Mouse (Mus musculus): ENCODE measurements around the gene Tldc1.

The Tldc1 gene

DNA sequence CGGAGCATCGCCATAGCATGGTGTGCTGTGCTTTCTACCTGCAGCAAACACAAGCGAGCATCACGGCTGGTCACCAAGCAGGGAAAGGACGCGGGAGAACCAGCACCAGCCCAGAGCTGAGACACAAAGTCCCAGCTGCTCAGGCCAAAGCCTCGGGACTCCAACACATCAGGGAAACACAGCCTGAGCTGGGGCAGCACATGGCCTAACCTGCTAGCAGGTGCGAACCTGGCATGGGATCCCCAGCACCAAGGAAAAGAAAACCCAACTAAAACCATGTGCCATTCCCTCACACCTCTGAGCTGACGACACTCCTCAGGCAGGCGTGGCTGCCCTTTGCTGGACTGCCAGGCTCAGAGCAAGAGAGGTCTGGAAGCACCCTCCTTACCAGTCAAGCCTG lies 12.9 kb downstream of the Tldc1 start:
- DNase-seq: no peak

DNA sequence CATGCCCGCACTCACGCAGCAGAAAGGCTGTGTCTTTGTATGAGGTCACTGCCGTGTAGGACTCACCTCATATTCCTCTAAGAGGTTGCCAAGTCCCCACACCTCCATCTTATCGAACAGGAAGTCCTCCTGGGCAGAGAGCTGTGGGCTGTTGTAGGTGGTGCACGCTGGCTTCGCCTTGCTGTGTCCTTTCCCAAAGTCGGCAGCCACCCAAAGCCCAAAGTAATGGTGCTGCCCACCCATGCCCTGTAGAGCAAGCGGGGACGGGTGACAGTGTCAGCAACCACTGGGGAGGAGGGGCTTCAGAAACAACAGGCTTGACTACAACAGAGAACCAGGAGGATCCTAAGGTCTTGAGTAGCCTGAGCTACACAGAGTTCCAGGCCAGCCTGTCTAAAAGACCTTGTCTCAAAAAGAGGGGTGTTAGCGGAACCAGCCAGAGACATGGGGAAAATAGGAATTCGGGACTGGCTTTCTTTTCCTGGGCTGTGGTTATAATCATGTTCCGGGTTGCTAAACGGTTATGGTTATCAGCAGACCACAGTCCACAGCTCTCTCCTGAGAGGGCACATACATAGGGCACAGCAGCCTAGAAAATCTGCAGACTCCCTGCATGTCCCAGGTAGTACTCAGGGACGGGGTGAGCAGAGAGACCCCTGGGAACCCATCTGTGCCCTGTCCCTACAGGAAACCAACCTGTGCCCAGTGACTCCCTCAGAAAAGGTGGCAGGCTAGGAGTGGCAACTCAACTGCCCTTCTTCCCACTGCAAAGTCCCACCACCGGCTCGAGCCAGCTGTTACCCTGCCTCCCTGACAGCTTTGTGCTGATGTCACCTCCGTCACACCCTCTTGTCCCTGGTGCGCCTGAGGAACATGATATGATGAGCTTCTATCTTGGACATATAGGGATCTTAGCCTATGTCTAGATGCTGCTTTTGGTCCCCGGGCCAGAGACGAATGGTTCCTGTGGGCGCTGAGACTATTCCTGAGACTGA lies 15.7 kb downstream of the Tldc1 start:
- DNase-seq: no peak

DNA sequence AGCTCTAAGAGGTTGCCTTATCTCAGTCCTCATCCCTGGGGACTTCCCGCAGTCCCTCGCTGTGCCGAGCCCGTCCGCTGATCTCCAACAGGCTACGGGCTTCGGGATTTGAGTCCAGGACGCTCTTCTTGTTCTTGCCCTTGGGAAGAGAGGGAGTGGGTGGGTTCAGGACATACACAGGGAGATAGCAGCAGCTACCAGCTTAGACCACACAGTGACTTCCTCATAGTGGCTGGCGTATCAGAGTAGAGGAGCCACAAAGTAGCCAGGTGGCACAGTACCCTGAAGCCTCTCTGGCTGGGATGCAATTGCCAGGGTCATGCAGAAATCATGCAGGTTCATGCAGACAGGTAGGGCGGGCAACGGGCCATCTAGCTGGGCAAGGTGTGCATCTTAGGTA lies 16.5 kb downstream of the Tldc1 start:
- DNase-seq: no peak

DNA sequence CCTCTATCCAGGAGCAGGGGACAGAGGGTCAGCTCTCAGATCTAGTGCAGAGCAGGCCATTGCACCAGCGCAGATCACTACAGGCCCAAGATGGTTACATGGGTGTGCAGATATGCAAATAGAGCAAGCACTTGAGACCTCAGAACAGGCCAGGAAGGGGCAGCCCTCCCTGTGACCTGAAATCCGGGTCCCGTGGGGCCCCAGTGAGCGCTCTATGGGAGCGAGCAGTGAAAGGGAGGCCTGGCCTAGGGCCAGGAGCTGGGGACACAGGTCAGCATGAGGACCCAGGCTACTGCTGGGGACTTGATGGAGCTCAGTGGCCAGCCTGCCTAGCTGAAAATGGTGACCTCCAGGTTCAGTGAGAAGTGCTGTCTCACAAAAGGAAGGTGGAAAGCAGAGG lies 21.7 kb downstream of the Tldc1 start:
- DNase-seq: no peak

DNA sequence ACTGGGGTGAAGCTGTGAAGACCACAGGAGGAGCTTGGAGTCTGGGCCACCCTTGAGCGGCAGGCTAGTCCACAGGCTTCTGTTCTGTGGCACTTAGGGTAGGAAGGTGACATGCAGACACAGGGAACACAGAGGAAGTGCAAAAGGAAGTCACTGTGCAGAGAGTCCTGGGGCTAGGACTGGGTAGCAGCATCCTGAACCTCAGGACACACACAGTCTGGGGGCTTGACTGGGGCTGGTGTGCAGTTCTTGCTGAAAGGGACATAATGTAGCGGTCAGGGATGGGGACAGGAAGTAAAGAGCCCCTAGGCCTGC lies 22.1 kb downstream of the Tldc1 start:
- no peak for DNase-seq

DNA sequence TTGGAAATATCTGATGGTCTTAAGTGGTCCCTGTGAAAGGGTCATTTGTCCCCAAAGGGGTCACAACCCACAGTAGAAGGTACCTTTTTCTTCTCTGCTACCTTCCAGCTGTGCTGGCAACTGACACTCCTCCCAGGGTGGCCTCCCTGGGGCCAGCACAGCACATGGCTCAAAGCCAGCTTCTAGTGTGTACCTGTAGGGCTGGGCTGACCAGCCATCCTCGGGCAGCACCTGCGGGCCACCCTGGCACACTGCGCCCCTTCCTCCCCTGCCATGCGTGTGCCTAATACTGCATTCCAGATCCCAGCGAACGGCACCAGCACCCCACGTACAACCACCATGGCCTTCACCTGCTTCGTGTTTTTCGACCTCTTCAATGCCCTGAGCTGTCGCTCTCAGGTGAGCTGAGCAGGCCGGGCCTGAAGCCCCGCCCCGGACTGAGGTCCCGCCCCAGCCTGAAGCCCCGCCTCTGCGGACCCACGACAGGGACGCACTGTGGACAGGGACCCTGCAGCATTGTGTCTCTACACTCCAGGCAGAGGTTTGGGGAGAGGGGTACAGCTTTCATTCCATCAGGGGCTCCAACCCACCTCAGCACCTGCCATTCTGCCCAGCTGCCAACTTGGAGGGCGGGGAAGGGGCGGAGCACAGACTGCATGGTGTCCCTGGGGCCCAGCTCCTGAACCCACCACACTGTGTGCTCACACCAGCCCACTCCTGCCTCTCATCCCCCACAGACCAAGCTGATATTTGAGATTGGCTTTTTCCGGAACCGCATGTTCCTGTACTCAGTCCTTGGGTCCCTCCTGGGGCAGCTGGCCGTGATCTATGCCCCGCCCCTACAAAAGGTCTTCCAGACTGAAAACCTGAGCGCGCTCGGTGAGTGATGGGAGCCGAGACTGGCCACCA lies 22.7 kb downstream of the Tldc1 start:
- no peak for DNase-seq

DNA sequence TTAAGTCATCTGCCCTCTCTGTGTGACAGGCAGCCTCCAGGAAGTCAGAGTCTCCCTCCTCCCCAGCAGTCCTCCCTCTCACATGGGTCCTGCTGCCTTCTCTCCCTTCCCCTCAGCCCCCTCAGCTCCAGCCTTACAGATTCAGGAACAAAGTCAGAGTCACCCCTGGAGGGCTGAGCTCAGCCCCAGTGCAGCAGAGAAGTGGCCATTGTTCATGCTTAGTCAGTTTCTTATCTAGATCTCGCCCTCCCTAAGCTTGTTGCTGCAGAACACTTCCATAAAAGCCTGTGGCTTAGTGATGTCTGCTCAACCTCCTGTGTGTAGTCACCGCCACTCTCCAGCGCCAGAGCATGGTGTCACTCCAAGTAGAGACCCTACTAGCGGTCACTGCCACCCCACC lies 33.6 kb downstream of the Tldc1 start:
- DNase-seq: no peak

DNA sequence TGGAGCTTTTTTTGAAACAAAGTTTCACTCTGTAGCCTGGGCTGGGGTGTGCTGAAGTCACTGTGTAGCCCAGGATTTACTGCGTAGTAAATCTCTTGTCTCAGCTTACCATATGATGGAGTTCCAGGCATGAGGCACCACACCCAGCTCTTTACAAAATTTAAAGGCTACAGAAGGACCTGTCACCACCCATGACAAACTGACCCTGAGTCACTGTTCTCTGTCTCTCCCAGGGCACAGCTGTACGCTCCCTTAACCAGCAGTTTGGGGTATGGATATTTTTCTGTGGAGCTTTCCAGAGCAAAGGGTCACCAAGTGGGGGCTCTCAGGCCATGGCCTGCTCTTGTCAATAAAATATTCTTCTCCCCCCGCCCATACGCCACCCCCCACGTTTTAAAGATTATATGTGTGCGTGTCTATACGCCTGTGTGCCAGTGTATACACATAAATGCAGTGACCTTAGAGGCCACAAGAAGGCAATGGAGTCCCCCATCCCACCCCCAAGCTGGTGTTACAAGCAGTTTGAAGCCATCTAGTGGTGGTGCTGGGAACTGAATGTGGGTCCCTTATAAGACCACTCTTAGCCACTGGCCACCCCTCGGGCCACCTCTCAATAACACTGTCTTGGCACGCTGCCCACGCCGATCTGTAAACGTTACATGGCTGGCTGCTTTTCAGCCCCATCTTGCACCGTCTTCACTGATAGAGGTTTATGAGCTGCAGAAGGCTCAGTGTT lies 34.8 kb downstream of the Tldc1 start:
- DNase-seq: no peak

DNA sequence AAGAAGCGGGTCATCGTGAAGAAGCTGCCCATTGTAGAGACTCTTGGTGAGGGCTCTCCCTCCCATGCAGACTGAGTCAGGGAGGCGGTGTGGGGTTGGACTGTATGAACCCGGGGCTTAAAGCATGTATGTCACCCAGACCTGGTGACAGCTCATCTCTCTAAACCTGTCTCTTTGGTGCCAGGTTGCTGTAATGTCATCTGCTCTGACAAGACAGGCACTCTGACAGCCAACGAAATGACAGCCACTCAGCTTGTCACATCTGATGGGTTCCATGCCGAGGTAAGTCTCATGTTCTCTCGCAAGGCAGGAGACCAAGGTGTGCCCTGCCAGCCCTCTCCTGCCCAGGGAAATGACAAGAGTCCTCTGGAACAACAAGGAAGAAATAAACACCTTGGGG lies 35.8 kb downstream of the Tldc1 start:
- DNase-seq: no peak

DNA sequence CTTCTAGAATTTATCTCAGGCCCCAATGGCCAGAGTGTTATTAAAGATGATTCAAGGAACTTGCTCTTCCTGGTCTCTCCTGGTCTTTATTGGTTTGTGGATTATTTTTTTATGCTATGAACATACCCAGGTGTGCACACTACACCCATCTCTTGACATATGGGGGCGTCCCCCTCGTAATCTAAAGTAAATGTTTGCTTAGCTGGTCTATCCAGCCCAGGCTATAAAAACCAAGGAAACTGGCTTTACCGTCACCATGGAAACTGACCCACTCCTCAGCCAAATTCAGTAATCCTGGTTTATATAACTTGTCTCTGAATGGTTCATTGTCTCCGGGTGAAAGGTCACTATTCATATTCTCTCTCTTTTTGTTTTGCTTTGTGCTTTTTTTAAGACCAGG lies 37.6 kb downstream of the Tldc1 start:
- no peak for DNase-seq

DNA sequence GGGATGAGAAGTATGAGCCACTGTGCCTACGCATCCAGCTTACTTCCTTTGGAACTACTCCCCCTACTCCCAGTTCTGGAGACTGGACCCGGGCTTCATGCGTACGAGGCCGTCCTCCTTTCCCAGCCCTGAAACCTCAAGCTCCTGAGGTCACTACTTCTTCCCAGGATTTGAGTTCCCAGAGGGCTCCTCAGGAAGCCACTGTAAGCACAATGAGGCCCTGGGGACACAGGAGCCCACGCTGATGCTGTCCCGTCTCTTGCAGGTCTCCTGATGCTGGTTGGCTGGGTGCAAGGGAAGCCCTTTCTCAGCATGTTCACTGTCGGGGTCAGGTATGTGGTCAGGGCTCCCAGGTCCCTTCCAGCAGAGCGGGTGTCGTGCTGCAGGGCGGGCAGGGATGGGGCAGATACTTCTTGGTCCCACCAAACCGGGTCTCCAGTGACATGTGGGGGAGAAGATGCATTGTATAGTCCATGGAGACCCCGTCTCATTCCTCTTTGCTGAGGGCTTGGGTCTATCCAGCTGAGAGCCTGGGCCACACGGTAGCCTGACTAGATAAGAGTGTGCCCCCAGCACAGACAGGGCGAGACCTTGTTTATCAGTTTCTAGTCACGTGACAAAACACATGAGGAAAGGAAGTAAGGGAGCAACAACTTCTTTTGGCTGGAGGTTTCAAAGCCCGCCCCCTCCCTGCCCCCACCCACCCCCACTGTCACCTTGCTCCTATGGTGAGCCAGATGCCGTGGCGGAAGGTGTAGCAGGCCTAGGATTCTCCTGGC lies 39.9 kb downstream of the Tldc1 start:
- no peak for DNase-seq

DNA sequence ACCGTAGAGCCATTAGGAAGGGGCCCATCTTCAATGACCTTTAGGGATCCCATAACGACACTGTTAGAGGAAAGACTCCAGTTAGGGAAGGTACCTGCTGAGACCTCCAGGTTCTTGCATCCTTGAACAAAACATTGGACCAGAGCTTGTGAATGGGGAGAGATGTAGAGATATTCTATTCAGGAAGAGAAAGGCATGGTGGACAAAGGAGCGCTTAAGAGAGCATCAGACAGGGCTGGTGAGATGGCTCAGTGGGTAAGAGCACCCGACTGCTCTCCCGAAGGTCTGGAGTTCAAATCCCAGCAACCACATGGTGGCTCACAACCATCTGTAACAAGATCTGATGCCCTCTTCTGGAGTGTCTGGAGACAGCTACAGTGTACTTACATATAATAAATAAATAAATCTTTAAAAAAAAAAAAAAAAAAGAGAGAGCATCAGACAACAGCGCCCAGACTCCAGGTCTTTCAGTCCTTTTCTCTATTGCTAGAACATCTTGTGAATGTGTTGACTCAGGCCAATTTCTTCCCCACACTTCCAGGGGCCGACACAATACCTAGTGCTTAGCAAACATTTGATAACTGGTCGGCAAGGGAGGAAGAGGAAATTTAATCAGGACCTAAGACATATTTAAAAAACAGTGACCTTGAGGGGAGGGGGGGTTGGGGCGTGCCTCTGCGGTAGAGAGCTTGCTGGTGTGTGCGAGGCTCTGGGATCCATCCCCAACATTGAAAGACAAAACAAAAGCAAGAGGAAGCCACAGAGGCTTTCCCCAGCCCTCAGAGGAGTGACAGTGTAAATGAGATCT lies 40.9 kb downstream of the Tldc1 start:
- DNase-seq: no peak

DNA sequence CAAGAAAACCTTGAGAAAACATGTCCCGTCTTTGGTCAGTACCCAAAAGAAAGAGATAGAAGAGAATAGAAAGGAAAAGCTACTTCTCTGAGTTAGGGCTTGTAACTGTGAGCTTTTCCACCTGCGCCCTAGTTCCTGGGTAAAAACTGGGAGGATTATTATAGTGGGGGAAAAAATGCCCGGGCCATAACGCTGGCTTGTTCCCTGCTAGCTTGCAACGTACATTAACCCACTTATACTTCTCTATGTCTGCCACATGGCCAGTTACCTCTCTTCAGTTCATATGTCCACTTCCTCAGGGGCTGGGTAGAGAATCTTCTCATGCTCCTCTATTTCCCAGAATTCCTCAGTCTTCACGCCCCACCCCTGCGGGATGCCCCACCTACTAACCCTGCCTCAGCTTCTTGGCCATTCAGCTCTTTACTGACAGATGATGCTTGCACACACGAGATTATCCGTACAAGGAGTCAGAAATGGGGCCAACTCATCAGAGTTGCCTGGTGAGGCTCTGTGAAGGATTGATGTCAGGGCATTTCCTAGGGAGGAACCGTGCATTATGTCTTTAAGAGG lies 41.8 kb downstream of the Tldc1 start:
- no peak for DNase-seq

DNA sequence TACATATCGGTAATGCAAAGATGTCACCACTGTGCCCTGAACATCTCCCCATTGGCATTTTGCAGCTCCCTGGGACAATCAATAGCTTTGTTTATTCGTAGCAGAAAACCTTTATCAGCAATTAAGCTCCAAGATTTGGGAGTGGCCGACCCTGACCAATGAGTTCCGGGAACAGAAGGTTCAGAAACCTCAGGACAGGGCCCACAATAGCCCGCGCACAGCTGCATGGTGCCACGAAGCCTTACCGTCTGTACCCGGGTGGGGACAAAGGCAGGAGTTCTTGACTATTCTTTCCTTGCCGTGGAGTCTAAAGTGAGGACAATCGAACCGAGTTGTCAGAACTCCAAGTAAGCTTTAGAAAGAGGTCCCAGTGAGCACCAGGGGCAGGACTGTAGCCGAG lies 46.1 kb downstream of the Tldc1 start:
- no peak for DNase-seq

DNA sequence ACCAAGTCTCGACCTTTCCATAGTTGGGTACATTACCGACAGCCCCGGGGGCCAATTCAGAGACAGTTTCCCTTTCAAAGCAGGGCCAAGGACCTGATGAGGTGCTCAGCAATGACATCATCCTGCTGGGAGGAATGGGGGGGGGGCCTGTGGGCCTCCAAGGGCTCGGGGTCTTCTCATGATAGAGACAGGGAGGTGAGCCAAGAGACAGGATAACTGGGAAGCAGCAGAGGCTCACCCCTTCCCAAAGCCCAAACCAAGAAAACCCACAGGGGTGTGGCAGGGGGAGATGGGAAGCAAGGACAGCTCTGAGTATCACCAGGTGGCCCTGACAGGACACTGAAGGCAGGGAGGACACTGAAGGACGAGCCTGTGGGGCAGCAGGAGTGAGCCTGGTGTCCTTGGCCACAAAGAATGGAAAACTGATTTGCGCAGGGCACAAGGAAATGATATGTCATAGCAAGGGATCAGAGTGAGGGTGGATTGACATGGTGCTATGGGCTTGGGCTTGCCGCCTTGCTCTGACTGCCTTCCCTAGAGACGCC lies 49.8 kb downstream of the Tldc1 start:
- no peak for DNase-seq

DNA sequence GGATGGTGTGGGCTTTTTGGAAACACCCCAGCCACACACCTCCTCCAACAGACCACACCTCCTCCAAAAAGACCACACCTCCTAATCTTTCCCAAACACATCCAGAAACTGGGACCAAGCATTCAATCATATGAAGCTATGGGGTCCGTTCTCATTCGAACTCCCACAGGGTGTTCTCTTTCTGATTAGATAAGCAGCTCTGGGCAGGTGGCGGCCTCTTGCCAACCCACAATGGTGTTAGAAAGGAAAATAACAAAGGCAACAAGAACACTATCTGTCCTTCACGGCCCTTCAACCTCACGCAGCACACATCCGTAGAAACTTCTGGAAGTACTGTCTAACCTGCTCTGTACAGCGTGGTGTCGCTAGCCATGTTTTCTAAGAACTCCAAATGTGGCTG lies 51.1 kb downstream of the Tldc1 start:
- DNase-seq: no peak

DNA sequence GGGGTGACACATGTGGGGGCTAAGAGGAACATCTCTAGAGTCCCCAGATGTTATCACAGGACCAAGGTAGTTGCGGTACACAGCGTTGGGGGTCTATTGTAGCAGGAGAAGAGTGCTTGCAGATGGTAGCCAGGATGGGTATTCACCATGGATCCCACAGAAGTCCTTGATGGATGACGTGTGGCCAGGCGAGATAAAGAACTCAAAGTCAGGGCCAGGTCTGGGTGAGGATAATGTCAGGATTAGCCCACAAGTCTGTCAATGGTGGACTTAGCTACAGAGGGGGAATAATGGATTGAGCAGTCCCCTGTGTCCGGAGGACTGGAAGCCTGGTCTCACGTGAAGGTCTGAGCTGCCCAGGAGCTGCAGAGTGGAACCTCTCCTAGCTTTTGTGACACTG lies 53.6 kb downstream of the Tldc1 start:
- DNase-seq: no peak

DNA sequence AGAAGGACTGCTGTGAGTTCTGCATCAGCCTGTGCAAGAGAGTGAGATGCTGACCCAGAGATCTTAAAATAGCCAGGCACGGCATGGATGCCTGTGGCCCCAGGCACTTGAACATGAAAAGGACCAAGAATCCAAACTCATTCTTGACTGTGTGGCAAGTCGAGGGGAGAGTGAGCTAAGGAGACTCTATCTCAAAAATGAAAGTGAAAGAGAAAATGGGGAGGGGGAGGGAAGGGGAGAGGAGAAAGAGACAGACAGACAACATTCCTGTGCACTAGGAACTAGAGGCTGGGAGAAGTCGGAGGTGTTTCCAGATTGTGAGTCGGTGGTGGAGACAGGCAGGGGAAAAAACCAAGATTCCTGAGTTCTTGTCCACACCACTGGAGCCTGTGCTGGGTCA lies 54.5 kb downstream of the Tldc1 start:
- no peak for DNase-seq

DNA sequence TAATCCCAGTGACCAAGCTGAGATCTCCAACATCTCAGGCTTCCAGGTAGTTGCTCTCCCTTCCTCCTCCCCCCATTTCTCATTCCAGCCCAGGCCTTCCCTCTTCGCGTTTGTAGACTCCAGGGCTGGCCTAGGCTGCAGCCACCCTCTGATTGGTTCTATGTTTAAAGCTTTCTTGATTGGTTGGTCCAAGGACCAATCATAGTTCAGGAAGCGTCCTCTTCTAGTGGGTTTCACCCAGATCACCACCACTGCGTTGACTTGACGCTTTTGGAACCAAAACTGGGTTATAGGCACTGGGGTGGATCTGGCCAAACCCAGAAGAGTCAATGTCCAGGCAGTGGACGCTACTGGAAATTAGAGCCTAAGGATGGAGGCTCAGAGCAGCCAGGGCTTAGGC lies 55.9 kb downstream of the Tldc1 start:
- DNase-seq: no peak

DNA sequence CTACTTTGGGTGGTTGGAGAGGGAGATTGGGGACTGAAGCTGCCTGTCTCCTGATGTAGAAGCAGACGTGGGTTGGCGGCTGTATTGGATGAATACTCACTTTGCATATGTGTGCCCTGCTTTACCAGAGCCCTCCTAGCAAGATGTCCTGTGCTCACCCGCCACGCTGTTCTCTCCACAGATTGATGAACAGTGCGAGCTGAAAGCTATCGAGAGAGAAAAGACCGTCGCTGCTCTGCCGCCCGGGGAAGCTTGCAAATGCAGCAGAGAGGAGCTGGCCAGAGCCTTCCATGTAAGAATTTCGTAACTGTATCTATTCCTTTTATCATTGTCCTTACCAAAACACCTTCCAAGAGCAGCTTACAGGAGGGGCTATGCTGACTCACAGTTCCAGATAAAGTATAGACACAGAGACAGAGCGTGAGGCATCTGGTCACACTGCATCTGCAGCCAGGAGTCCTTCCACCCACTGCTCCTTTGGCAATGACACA lies 59.2 kb downstream of the Tldc1 start:
- DNase-seq: peak; percentile 65

DNA sequence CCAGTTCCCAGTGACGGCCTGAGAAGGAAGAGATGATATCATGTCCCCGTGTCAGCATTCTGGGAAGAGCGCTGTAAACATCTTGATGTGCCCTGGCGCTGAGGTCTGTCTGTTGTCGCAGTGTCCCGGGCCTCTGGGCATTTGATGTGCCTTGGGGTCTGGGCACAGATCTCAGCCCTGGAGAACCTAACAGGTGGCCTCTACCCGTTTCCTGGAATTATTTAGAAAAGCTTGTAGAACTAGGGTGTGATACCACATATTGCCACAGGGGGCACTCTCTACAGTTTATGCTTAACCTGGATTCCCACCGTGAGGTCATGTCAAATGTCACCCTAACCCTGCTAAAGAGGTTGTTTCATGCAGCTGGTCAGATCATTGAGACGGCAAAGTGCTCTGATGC lies 60.5 kb downstream of the Tldc1 start:
- DNase-seq: no peak
